Mouse (Mus musculus): ENCODE measurements around the gene Snx1.

The Snx1 gene

GRCm38 (mm10) chr9:66126456-66127192 is at the start of gene Snx1, which contains the start of gene Ciao2a:
Gene Snx1, minus strand, starts transcription at chr9:66126587.
Gene Ciao2a, plus strand, starts transcription at chr9:66126611.
- DNase-seq (ENCODE audit: low read depth, low spot score), result peak; percentile 98

- DNase-seq (ENCODE audit: low read depth, low spot score), result no peak
These were observed 48.6 kb upstream of the Snx1 start for GRCm38 (mm10) chr9:66174985-66175384.

- DNase-seq (ENCODE audit: low read depth, low spot score), result no peak
These were observed 47.0 kb upstream of the Snx1 start for GRCm38 (mm10) chr9:66173316-66173855.

- DNase-seq (ENCODE audit: low read depth, low spot score), result no peak
These were observed 45.0 kb upstream of the Snx1 start for GRCm38 (mm10) chr9:66171275-66171921.

GRCm38 (mm10) chr9:66170506-66170905 is 44.1 kb upstream of the Snx1 start:
- DNase-seq (ENCODE audit: low read depth, low spot score), result no peak

- no peak for DNase-seq (ENCODE audit: low read depth, low spot score)
These were observed 41.8 kb upstream of the Snx1 start for GRCm38 (mm10) chr9:66168233-66168632.

GRCm38 (mm10) chr9:66167222-66167621 is 40.8 kb upstream of the Snx1 start:
- no peak for DNase-seq (ENCODE audit: low read depth, low spot score)

- DNase-seq (ENCODE audit: low read depth, low spot score), result no peak
These were observed 36.6 kb upstream of the Snx1 start for GRCm38 (mm10) chr9:66162995-66163394.

GRCm38 (mm10) chr9:66160155-66160554 is 33.8 kb upstream of the Snx1 start:
- peak; percentile 26 for DNase-seq (ENCODE audit: low read depth, low spot score)

- DNase-seq (ENCODE audit: low read depth, low spot score), result no peak
These were observed 32.6 kb upstream of the Snx1 start for GRCm38 (mm10) chr9:66158885-66159430.

- peak; percentile 72 for DNase-seq (ENCODE audit: low read depth, low spot score)
These were observed 31.8 kb upstream of the Snx1 start, which contains the start of gene Dapk2 for GRCm38 (mm10) chr9:66157958-66158830. Gene Dapk2, plus strand, starts transcription at chr9:66158223.

GRCm38 (mm10) chr9:66155534-66155933 is 29.1 kb upstream of the Snx1 start:
- DNase-seq (ENCODE audit: low read depth, low spot score), result peak; percentile 40

- DNase-seq (ENCODE audit: low read depth, low spot score), result no peak
These were observed 27.6 kb upstream of the Snx1 start for GRCm38 (mm10) chr9:66154013-66154412.

- no peak for DNase-seq (ENCODE audit: low read depth, low spot score)
These were observed 27.2 kb upstream of the Snx1 start for GRCm38 (mm10) chr9:66153594-66153993.

- DNase-seq (ENCODE audit: low read depth, low spot score), result no peak
These were observed 25.6 kb upstream of the Snx1 start for GRCm38 (mm10) chr9:66152011-66152410.

GRCm38 (mm10) chr9:66146141-66146540 is 19.8 kb upstream of the Snx1 start:
- no peak for DNase-seq (ENCODE audit: low read depth, low spot score)

- peak; percentile 78 for DNase-seq (ENCODE audit: low read depth, low spot score)
These were observed 17.9 kb upstream of the Snx1 start for GRCm38 (mm10) chr9:66144248-66144647.

GRCm38 (mm10) chr9:66142265-66142664 is 15.9 kb upstream of the Snx1 start:
- DNase-seq (ENCODE audit: low read depth, low spot score), result no peak

- no peak for DNase-seq (ENCODE audit: low read depth, low spot score)
These were observed 11.8 kb upstream of the Snx1 start for GRCm38 (mm10) chr9:66138193-66138592.

- peak; percentile 42 for DNase-seq (ENCODE audit: low read depth, low spot score)
These were observed 9.6 kb upstream of the Snx1 start for GRCm38 (mm10) chr9:66135967-66136366.

GRCm38 (mm10) chr9:66131466-66131865 is 5.1 kb upstream of the Snx1 start:
- no peak for DNase-seq (ENCODE audit: low read depth, low spot score)
